Mouse (Mus musculus): Measurements from ENCODE around the gene Gm36864.
"Not testable (repeated sequence)": the region's sequence is repeated elsewhere in the genome, so short reads cannot be mapped to it uniquely, and the experiment has no call there.

DNA sequence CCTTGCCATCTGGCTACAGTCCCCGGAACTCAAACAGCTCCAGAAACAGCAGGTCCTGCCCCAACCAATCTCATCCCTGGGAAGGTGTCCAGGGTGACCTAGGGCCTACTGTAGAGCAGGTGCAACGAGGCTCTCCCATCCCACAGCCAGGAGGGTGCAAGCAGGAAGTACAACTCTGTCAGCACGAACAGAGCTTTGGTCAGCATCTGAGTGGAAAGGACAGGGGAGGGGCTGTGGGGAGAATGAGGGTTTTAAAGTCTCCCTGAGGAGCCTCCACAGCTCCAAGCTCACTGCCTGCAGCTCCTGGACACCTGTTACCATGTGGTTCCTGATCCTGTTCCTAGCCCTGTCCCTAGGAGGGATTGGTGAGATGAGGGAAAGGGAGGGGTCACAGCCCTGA is 28.8 kb upstream of the Gm36864 start, which contains the start of gene Klk1b4:
- TF ChIP-seq CTCF (IDR thresholded peaks at IDR 0.05; ENCODE audit: extremely low read depth, insufficient read length, insufficient replicate concordance, low read depth, low read length); POLR2A (IDR thresholded peaks at IDR 0.05; ENCODE audit: low read depth, low read length): not testable (repeated sequence)

All from small intestine, adult 2 months (tissue).